Mouse (Mus musculus) kidney, adult 11 months (tissue): ENCODE measurements around the gene Itpr2.

Source experiments
- DNase-seq: peaks from one replicate; pipeline ENCODE4 v3.0.0; 2022

Itpr2 gene

GRCm38 (mm10) chr6:146136646-146137045, 365.4 kb downstream of the Itpr2 start:
- no peak for DNase-seq

- DNase-seq: no peak
Measured at GRCm38 (mm10) chr6:146136244-146136643, 365.8 kb downstream of the Itpr2 start.

- DNase-seq: no peak
Measured at GRCm38 (mm10) chr6:146135291-146135690, 366.7 kb downstream of the Itpr2 start.

- no peak for DNase-seq
Measured at GRCm38 (mm10) chr6:146133921-146134320, 368.1 kb downstream of the Itpr2 start.

- DNase-seq: no peak
Measured at GRCm38 (mm10) chr6:146129066-146129465, 373.0 kb downstream of the Itpr2 start.

GRCm38 (mm10) chr6:146126823-146127681, 375.0 kb downstream of the Itpr2 start:
- DNase-seq: no peak

- no peak for DNase-seq
Measured at GRCm38 (mm10) chr6:146125621-146126020, 376.4 kb downstream of the Itpr2 start.

- no peak for DNase-seq
Measured at GRCm38 (mm10) chr6:146124479-146124878, 377.5 kb downstream of the Itpr2 start.

- no peak for DNase-seq
Measured at GRCm38 (mm10) chr6:146123656-146124055, 378.4 kb downstream of the Itpr2 start.

- no peak for DNase-seq
Measured at GRCm38 (mm10) chr6:146120172-146120571, 381.9 kb downstream of the Itpr2 start.

- DNase-seq: no peak
Measured at GRCm38 (mm10) chr6:146114731-146115302, 387.2 kb downstream of the Itpr2 start.

- no peak for DNase-seq
Measured at GRCm38 (mm10) chr6:146114071-146114470, 388.0 kb downstream of the Itpr2 start.

GRCm38 (mm10) chr6:146113085-146113484, 388.9 kb downstream of the Itpr2 start:
- no peak for DNase-seq

GRCm38 (mm10) chr6:146112211-146112610, 389.8 kb downstream of the Itpr2 start:
- DNase-seq: no peak

GRCm38 (mm10) chr6:146111781-146112180, 390.2 kb downstream of the Itpr2 start:
- DNase-seq: no peak

GRCm38 (mm10) chr6:146110832-146111741, 390.9 kb downstream of the Itpr2 start:
- no peak for DNase-seq

- DNase-seq: no peak
Measured at GRCm38 (mm10) chr6:146110425-146110824, 391.6 kb downstream of the Itpr2 start.

- DNase-seq: no peak
Measured at GRCm38 (mm10) chr6:146108695-146109094, 393.3 kb downstream of the Itpr2 start.

GRCm38 (mm10) chr6:146107117-146107832, 394.7 kb downstream of the Itpr2 start:
- no peak for DNase-seq

- DNase-seq: no peak
Measured at GRCm38 (mm10) chr6:146083056-146083961, 418.7 kb downstream of the Itpr2 start.

- no peak for DNase-seq
Measured at GRCm38 (mm10) chr6:146082476-146082875, 419.5 kb downstream of the Itpr2 start.

GRCm38 (mm10) chr6:146081578-146081977, 420.4 kb downstream of the Itpr2 start:
- no peak for DNase-seq
